Mouse (Mus musculus) heart, embryonic 10.5 days (tissue): ENCODE results near the gene Sf3b5. TPM values are rescaled to one million over a fixed set of nuclear protein-coding genes. Genes with fewer than 3 reads are reported as not detected.

ENCODE experiments used
- polyA plus RNA-seq: library from polyadenylated mRNA; unstranded; fragments of >200 nt; fragmentation: Nextera tagmentation; extraction: Ambion mirVana; gene quantifications from 2 replicates; pipeline ENCODE4 v1.2.1, GENCODE M21; 2016

Sf3b5 gene
- polyA plus RNA-seq, 1 experiment from 2014 or later = 42.9 TPM

Other genes starting within 250 kb of the Sf3b5 start
- 65.2 and 68.5 TPM in 2 replicates for gene Utrn, start 136.0 kb upstream of the Sf3b5 start, polyA plus RNA-seq
- 5.3 and 6.0 TPM in 2 replicates for gene Stx11, start 41.0 kb upstream of the Sf3b5 start, polyA plus RNA-seq
- 206 and 245 TPM in 2 replicates for gene Plagl1, start 55.2 kb downstream of the Sf3b5 start, polyA plus RNA-seq
- not detected in 2 replicates for gene Zc2hc1b, start 172.7 kb downstream of the Sf3b5 start, polyA plus RNA-seq
- 79.1 and 81.1 TPM in 2 replicates for gene Ltv1, start 187.8 kb downstream of the Sf3b5 start, polyA plus RNA-seq